Mouse (Mus musculus) cerebellum, adult 9-11 months (tissue): ENCODE measurements around the gene Rad54l2.

ENCODE experiments used
- DNase-seq: peaks from one replicate; pipeline ENCODE4 v3.0.0; 2022

Gene Rad54l2

DNA sequence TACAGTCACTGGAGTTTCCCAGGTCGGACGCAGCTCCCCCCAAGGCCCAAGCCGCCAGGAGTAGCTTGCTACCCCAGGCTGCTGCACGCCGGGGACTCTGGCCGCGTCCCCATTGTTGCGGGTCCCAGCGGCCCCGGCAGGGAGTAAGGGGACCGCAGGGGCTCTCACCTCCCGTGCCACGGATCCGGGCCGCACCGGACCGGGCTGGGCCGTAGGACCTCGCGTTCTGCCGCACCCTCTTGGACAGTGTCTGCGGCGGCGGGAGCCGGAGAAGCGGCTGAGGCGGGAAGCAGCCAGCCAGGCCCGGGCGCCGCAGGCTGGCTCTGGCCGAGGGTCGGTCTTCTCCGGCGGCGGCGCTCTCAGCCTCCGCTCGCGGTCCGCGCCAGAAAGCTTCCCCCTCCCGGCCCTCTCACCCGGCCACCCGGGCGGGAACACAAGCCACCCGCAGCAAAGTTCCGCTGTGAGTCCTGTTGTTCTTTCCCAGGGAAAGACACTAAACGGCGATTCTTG lies at the start of gene Rad54l2:
Rad54l2 (minus strand) TSS at position 383 of the 510 bp plus-strand sequence.
- peak; percentile 82 for DNase-seq

DNA sequence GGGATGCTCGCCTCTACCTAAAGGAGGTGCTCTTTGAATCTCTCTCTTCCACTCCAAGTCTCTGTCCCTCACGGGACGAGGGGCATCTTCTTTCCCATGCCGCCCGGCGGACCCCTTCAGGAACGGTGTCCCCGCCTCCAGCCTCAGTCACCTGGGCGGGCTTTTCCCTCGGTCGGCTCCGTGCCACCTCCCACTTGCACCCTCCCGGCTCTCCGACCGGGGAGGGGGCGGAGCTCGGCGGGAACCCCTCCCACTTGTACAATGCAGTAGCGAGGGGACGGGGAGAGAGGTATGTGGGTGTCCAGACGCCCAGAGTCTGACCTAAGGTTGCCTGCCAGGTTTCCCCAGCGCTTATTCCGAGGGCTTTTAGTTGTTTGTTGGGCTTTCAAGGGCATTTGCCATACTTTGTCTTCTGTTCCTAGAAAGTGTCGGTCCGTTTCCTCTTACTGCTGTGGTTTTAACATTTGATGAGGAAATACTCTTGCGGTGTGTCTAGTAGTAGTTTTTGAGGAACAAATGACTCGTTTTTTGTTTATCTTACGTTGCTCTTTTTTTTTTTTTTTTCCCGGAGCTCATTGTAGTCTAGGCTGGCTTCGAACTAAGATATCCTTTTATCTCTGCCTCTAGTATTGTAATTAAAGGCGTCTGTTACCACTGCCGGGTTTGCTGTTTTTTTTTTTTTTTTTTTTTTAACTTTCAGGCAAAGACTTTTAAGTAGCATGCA lies 33.5 kb upstream of the Rad54l2 start:
- DNase-seq: peak; percentile 83

DNA sequence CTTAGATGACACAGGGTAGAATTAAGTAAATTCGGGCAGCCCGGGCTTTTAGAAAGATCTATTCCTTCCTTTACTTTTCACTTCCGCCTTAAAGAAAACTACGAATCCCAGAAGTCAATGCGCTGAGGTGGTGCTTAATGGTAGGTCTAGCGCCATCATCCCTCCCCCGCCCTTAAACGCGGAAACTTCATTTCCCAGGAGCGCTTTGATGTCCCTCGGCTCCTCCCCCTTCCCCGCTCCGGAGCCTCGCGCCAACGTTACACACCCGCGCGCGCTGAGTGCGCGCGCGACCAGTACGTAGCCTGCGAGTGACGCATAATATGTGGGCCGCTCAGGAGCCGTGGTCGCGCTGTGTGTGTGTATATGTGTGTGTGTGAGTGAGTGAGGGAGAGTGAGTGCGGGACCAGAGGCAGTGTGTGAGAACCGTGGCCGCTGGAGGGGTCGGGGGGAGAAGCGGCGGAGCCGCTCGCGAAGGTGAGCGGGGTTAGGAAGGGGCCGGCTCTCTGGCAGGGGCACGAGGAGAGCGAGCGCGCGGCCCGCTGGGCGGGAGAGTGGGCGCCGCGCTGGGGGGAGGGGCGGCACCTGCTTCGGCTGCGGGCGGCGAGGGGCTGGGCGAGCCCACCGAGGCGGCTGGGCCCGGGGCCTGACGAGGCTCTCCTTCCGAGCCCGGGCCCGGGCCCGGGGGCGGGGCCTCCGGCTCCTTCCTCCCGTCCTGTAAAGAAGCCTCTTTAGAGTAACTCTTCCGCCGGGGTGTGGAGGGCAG lies 32.8 kb upstream of the Rad54l2 start, which contains the start of gene Dcaf1:
Dcaf1 (plus strand) TSS at position 257 of the 763 bp plus-strand sequence.
- DNase-seq: peak; percentile 96

DNA sequence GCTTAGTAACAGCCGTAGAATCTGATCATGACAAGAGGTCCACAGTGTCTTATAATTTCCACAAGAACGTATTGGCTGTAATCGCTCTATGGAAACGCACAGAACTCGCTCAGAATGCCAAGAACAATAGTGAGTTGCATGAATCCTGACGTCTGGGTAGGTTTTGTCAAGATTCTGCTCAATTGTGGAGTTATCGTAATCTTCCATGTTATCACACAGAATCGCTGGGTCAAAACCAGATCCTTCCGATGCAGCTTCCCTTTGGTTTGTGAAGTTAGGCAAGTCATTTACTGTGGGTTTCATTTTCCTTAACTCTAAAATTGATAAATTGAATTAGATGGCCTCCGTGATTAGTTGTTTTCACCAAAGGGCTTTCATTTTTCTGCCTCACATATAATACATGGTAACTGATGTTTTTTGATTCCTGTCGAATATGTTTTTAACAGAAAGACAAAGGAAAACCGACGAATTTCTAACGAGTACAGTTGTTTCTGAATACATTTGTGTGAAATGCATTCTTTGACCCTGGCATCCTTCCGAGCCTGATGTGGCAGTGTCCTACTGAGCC lies 32.1 kb upstream of the Rad54l2 start:
- peak; percentile 24 for DNase-seq

DNA sequence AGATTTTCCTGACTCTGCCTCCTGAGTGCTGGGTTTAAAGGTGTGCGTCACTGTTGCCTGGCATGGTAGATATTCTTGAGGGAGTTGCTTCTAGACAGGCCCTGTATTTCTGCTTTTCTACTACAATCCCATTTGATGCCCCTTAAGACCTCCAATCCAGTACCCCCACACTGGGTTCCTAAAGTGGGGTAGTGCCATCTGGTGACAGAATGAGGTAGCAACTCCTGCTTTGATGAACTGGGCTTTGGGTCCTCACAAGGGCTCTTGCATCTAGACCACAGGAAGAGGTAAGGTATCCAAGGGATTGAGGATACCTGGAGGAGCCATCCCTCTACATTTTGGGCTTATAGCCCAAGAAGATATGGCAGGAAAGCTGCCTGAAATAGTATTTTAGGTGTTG lies 30.2 kb upstream of the Rad54l2 start:
- DNase-seq: peak; percentile 15

DNA sequence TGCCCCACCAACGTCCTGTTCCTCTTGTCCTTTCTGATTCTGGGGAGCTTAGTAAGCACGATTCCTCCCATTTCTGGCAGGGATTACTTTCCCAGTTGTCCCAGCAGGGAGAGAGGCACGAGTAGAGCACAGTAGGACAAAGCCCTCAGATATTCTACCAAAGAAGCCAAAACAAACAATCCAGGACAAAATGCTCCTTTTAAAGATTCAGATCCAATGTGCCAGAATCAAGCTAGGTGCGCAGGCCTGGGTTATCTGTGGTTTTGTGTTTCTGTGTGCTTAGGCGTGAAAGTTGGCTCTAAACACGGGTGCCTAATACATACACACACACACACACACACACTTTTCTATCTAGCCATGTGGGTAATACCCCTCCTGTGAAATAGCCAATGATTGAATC lies 29.2 kb upstream of the Rad54l2 start:
- no peak for DNase-seq

DNA sequence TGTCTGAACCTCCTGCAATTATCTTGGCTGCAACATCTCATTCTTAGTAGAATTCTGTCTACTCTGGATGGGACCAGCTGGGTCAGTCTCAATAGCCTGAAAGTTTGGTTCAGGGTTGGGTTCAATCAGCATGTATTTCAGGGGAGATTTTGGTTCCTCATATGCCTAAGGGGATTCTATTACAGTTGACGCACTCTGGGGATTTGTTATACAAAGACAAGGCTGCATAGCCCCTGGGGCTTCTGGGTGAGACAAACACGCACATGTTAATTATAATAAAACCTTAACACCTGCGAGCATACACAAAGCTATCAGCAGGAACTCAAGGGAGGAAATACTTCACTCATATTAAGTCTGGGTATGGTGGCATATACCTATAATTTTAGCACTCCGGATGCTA lies 17.5 kb upstream of the Rad54l2 start:
- no peak for DNase-seq

DNA sequence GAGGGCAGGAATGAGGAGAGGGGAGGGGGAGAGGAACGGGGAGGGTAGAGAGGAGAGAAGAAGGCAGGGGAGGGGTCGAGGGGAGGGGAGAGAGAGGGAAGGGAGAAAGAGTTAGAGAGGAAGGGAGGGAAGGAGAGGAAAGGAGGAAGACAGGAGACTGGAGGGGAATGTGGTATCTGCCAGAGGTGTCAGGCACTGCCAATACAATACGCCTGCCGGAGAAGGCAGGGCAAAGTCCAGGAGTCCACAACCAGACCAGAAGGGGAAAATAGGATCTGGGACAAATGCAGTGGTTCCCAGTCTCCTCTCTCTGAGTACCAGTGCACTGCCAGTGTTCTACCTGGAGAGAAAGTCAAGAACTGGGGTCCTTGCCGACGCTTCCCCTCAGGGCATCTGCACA lies 1.8 kb upstream of the Rad54l2 start:
- DNase-seq: no peak

DNA sequence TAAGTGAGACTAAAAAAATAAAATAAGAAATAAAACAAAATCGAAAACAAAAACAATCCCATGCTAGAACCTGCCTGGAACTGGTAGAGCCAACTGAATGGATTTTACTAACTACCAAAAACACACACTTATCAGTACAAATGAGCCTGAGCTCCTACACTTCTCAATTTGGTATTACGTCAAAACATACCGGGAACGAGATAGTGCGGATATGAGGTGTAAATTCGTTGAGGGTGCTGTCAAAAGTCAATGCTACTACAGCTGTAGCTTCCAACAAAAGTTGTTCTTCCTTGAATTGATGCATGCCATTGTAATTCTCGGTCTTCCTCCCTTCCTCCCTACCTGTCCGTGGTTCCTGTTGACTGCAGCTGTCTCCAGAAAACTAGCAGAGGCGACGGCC lies 369 bp upstream of the Rad54l2 start:
- DNase-seq: no peak

DNA sequence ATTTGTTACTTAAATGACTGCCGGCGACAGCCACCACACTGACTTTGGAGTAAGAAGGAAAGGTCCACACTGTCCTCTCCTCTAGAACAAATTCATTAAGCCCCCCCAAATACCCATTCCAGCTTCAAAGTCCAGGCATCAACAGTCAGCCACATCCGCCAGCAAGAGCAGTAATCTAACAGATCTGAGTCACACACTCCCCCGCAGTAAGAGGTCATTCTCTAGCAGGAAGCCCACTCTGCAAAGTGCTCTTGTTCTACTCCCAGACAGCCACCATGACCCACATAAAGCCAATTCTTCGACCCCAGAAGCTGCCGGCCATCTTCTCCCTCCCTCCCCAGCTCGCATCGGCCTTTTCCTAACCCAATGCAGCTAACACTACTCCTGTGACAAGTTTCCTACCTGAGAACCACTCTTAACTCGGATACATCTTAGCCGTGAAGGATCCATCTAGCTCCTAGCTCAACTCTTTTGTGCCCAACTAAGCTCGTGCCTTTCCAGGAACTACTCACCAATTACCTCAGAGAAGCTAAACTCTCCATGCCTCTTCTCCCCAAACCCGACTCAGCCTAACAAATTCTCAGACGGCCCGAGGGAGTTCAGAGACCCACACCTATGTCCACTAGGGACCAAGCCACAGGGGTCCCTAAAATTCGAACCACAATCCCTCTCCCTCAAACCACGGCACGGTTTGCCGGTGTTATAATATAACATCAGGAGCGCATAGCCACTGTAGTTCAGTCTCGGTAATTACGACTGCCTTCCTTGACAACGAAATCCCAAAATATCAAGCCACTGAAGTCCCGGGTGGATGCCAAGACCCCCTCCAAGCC lies 799 bp downstream of the Rad54l2 start:
- no peak for DNase-seq

DNA sequence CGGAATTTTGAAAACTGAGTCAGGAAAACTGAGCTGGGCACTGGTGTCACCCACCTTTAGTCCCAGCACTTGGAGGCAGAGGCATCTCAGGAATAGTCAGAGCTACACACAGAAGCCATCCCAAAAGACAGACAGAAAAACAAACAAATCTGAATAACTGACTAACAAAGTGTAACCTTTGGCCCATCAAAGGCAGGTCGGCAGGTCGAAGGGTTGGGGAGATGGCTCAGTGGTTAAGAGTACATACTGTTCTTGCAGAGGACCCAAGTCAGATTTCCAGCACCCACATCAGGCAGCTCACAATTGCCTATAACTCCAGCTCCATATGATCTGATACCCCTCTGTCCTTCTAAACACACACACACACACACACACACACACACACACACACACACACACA lies 3.8 kb downstream of the Rad54l2 start:
- DNase-seq: no peak

DNA sequence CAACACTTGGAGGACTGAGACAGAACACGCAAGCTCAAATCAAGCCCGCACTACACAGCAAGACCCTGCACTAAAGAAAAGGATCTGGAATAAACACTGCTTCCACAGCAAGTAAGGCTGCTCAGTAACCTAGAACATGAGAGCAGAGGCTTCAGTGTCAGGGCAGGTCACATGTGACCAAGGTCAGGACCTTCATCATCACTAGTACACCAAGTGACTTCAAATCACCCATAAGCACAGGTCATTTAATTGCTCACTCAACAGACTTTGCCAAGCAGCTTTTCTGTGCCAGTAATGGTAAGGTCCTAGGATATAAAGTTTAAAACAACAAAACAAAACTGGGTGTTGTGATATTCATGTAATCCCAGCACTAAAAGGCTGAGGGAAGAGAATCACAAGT lies 5.4 kb downstream of the Rad54l2 start:
- DNase-seq: no peak

DNA sequence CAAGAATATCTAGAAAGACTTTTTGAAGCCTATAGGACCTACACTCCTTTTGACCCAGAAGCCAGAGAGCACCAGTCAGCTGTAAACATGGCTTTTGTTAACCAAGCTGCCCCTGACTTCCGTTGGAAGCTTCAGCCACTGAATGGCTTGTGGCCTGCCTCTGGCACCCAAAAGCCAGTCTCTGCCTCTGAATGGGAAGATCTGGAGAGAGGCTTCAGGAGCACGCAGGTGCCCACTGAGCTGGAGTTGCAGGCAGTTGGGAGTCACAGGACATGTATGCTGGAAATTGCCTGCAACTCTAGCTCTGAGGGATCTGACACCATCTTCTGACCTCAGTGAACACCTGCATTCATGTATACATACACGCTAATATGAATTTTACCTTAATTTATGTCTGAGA lies 8.9 kb downstream of the Rad54l2 start:
- DNase-seq: no peak

DNA sequence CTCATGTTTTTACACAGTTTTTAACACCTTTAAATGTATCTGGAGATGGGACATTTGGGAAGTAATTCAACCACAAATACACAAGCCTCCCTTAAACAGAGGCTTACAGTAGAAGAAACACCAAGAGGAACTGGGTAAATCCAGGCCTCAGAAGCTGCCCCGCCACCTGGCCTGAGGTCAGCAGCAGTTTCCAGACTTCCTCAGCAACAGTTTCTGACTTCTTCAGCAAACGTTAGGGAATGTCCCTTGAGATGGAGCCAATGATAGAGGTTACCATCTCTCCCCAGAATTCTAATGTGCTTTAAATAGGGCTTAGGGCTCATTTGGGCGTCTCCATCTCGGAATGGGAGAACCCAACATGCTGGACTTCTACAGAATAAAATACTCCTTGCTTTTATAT lies 10.7 kb downstream of the Rad54l2 start:
- no peak for DNase-seq

DNA sequence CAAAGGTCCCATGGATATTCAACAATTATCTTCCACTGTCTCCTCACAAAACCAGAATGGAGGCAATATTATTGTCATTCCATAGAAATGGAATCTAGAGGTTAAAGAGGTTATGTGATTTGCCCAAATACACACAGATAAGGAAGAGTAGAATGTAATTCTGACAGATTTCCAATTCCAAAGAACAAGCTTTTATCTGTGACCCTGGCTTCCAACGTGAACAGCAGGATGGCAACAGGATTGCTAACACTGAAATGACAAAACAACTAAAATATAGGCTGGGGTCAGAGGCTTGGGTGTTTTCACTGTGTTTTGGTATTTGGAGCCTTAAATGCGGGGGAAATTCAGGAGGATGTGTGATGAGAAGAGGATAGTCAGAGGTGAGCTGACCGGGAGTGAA lies 11.6 kb downstream of the Rad54l2 start:
- no peak for DNase-seq

DNA sequence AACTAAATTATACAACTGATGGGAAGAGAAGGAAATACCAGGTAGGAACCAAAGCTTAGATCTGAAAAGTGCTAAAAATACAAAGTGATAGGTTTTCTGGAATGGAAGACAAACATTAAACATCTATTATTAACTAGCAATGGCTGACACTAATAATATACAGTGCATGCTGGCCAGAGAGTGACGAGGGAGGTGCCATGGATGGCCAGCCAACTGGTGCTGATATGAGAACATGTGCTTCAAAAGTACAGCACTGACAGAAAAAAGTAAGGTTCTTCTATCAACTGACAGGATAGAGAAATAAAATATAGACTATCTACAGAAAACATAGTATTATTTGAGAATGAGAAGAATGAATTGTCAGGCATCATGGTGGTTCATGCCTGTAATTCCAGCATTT lies 12.9 kb downstream of the Rad54l2 start:
- DNase-seq: no peak

DNA sequence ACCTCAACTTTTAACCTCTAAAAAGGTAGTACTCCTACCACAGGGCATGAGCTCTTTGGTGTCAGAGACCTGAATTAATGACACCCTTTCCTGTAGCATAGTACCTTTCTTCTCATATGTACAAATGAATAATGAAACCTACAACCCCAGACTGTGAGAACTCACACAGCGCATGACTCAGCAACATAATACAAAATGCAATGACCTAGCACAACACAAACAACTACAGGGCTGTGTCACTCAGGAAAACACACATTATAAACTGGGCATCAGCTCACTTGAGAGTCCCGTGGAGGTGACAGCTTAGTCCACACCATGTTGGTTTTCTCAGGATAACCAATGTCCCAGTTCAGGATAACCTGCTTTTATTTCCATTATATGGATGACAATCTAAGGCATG lies 17.2 kb downstream of the Rad54l2 start:
- no peak for DNase-seq

DNA sequence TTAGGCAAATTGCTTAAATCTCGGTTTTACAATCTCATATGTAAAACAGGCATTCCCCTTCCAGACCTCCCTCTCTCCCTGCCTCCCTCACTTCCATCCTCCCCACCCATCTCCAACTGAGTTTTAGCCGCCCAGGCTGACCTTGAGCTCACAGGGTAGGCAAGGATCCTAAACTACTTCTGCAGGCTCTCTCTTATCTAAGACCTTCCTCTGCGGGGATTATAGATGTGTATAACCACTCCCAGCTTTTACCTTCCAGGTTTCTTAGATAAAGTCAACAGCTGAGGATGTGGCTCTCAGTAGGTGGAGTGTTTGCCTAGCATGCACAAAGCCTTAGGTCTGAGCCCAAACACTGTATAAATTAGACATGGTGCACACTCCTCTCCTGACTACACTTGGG lies 18.8 kb downstream of the Rad54l2 start:
- DNase-seq: no peak

DNA sequence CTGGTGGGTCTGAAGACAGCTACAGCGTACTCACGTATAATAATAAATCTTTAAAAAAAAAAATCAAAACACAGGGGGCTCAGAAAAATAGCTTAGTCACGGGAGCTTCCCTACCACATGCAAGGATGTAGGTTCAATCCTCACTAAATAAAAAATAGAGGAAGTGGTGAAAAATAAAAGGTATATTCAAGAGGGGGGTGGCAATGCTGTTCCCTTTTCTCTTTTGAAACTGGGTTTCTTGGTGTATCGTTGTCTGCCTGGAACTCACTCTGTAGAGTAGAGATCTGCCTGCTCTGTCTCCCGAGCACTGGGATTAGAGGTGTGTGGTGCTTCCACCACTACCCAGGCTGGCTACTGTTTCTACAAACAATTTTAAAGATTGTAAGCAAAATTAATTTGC lies 19.2 kb downstream of the Rad54l2 start:
- no peak for DNase-seq

DNA sequence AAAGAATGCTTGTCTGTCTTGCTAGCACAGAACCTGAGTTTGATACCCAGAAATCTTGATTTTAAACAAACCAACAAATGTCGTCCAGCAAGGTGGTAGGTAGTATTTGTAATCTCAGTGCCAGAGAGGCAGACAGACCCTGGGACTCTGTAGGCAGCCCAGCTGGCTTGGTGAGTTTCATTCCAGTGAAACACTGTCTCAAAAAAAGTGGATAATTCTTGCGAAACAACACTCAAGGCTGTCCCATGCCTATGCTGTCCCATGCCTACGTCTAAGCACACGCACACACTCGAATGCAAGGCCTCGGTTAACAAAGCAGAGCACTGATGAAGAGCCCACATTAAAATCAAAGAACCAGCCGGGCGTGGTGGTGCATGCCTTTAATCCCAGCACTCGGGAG lies 32.6 kb downstream of the Rad54l2 start:
- DNase-seq: no peak

DNA sequence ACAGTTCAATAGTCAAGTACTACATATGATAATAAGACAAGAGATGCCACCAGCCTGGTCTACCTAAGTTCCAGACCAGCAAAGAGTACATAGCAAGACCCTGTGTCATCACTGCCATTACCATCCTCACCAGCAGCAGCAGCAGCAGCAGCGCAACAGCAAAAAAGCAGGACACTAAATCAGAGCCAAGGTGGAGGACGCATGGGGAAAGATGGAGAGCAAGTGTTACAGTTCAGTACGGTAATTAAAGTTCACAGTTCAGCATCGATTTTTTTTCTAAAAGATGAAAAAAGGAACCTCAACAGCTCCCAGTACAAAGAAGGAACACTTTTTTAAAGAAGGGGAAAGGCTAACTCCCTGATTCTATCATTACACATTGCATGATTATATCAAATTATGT lies 33.2 kb downstream of the Rad54l2 start:
- DNase-seq: no peak

DNA sequence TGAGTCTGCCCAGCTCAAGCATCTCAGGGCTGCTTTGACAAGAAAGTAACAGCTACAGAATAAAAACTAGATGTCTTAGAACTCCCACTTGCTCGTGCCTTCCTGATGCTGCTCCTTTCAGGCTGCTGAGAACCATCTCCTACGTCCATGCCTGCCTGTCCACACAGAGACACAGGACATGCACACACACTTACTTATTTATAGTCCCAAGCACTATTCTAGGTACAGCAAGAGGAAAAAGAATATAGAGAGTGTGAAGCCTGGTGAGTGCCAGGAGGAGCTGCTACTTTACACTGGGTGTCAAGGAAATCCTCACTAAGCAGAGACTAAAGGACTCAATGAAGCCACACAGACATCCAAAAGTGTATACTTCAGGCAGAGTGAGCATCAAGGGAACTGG lies 34.7 kb downstream of the Rad54l2 start:
- no peak for DNase-seq

DNA sequence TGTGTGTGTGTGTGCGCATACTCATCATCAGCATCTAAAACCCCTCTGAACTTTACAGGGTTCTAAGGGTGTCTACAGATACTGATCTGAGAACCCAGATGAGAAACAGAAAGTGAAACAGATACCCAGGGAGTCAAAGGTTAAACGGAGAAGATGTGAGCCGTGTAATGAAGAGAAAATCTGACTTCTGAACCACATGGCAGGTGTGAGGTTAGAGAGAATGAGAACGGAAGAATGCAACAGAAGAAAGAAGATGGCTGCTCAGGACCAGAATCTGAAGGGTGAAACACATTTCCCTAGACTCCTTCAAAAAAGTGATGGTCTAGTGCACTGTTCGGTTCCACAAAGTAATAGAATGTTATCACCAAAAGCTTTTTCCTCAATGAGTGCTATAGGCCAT lies 36.9 kb downstream of the Rad54l2 start:
- DNase-seq: no peak
